Mouse (Mus musculus): ENCODE measurements around the gene Cadm4.
"Not testable (repeated sequence)": the region's sequence is repeated elsewhere in the genome, so short reads cannot be mapped to it uniquely, and the experiment has no call there.

The Cadm4 gene

DNA sequence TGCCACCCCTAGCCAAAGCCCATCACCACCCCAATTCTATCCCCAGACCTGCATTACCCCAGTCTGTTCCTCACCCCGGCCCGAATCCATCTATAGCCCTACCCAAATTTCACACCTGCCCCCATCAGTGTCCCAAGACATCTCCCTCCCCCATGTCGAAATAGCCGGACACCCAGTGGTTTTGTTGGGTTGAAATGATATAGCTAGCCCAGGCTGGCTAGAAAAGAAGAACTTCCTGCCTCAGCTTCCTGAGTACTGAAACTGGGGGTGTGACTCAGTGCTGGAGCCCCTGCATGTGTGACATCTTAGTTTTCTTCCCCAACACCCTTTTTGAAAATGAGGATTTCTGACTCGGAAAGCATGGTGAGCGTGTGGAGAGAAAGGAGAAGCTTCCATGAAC is 15.0 kb upstream of the Cadm4 start:
- DNase-seq (ENCODE audit: low spot score in 2 of 2): no peak

DNA sequence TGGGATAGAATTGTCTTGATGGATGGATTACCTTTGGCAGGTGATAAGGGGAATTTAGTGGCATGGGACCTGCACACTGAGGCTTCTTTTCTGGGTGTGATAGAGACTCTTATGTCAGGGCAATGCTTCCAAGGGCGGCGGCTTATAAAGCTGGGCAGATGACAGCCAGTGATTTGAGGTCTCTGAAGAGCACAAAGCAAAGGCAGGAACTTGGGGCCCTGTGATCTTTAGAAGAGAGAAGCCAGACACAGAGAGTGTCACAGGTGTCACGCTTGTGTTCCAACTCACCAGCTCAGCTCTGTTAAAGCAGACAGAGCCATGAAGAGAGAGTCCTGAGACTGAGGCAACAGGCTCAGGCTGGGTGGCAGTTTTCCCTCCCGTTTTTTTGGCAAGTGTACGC is 13.9 kb upstream of the Cadm4 start:
- DNase-seq (ENCODE audit: low spot score in 2 of 2): no peak

DNA sequence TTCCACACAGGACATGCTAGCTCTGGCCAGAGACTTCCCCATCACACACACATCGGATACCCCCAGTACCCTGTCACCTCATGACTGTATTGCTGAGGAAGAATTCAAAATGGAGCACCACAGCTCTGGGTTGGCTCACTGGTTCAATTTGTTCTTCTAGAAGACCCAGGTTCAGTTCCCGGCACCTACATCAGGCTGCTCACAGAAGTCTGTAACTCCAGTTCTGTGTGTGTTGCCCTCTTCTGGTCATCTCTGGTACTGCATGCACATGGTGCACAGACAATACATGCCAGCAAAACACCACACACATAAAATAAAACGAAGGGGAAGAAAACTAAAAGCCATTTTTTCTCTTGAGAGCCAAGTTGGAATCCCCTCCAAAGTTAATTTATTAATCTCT is 12.7 kb upstream of the Cadm4 start:
- DNase-seq (ENCODE audit: low spot score in 2 of 2): no peak

DNA sequence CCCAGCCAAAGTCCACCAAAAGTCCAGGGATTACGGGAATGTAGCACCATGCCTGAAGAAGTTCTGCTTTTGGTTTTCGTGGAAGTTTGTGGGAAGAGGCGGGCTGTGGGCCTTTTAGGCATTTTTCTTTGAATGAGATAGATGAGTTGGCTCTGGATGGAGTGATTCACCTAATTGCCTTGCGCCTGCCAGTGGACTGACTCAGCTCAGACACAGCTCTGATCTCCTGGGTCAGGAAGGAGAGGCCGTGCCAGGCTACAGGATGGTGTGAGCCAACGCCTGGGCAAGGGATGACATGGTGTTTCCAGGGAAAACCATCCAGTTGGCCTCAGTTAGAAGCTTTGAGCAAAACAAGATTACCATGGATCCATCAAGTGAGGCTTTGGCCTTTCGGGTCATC is 11.5 kb upstream of the Cadm4 start:
- DNase-seq (ENCODE audit: low spot score in 2 of 2): no peak

DNA sequence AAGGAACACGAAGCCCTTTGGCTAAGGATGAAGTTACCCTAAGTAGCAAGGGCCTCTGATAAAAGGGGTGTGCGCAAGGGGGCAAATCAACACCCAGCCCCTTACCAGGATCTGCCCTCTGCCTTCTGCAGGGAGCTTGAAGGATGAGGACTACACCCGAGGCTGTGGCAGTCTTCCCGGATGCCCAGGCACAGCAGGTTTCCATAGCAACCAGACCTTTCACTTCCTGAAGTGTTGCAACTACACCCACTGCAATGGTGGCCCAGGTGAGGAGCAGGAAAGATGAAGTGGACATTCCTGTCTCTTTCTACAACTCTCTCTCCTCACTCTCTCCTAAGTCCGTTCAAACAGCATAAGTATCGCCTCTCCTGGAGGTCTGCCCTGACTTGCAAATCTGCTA is 9.4 kb upstream of the Cadm4 start:
- DNase-seq (ENCODE audit: low spot score in 2 of 2): no peak

DNA sequence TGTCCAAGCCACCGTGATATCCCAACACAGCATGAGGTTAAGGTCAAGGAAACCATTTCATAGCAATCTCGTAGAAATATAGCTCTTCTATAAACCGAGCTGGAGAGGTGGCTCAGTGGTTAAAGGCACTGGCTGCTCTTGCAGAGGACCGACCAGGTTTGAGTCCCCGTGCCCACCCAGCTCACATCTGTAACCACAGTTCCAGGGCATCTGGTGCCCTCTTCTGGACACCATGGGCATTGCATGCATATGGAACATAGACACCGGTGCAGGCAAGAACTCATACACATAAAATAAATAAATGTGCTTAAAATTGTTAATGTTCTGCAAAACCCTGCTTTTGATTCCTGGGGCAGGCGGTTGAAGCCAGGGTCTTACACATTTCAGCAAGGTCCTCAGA is 8.9 kb upstream of the Cadm4 start:
- DNase-seq (ENCODE audit: low spot score in 2 of 2): no peak

DNA sequence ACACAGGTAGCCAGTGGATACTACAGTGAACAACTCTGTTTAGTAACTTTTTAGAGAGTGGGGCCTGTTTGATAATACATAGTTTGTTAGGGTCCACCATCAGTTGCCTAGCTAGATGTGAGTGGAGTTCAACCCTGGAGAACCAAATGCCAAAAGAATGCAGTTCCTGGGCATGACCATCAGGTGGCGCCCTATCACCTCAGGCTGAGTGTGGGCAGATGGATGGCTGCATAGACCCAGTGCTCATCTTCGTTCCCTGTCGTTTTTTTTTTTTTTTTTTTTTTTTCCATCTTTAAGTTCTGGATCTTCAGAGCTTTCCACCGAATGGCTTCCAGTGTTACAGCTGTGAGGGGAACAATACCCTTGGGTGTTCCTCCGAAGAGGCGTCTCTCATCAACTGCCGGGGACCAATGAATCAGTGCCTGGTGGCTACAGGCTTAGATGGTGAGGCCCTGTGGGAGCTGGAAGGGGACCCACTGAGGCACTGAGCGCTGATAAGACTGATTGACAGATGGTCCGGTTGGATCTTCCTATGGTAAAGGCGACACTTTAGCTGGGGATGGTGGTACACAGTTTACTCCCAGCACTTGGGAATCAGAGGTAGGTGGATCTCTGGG is 7.8 kb upstream of the Cadm4 start:
- peak in 1 of 2 experiments; percentile 78 for DNase-seq (ENCODE audit: low spot score in 2 of 2)

DNA sequence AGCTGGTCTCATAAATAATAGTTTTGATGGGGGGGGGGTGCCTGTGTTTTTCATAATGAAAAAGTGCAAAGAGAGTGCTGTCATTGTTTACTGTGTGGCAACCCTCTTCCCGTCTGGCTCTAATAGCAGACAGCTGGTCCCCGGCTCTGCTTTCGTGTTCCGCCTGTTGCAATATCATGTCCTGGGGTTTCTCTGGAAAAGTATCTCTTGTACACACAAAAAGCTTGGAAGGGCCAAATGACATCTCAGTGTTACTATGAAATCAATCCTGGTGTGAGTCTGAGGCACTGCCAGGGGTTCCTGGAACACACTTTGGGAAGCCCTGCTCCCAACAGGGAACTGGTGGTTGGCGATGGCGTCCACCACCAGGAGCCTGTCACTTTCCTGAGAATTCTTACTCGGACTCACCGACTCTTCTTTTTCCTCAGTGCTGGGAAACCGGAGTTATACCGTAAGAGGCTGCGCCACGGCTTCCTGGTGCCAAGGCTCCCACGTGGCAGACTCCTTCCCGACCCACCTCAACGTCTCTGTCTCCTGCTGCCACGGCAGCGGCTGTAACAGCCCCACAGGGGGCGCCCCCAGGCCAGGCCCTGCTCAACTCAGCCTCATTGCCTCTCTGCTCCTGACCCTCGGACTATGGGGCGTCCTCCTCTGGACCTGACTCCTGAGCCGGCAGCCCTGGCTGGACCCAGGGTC is 6.9 kb upstream of the Cadm4 start:
- DNase-seq (ENCODE audit: low spot score in 2 of 2): no peak

DNA sequence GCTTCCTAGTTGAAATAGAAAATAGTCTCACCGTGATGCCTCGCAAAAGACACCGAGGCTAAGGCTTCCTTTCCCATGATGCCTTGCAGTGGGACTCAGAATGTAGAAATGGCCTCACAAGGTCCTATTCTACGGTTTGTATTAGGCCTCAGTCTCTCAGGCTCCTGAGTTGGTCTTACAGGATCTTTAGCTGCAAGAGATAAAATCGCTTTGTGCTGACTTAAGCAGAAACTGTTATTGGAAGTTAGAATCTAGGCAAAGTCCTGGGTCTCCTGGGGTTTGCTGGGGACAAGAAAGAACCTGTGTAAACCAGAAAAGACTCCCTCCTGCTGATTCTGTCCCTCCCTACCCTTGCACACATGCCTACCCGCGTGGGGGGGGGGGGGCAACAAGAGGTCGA is 5.5 kb upstream of the Cadm4 start:
- no peak for DNase-seq (ENCODE audit: low spot score in 2 of 2)

DNA sequence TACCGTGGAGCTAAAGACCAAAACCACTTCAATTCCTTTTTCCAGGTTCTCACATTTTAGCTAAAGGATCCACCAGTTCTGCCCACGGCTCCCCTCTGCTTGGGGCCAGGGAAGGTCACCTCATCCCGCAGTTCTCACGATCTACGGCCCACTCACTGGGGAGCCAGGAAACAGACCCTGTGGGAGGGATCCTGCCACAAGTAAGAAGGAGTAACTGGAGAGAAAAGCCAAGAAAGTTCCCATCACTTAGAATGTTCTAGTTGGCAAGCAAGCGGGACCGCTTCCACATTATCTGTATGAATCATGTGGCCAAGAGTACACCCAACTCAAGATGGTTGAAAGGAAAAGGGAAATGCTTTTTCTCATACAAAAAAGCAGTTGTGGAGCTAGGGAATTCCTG is 5.0 kb upstream of the Cadm4 start:
- DNase-seq (ENCODE audit: low spot score in 2 of 2): no peak

DNA sequence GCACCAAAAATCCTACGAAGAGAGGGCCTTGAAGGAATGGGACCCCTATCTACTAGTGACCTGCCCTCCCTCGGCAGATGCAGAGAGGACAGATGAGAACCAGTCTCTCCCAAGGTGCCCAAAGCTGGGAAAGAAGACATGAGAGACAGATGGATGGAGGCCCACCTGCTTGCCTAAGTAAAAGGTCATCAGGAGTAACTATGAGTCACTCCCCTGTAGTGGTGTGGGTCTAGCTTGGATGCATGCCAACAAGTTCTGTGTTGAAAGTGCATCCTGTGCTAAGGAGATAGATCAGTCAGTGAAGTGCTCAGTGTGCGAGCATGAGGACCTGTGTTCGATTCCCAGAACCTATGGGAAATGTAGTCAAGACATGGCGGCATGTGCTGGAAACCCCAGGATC is 2.9 kb upstream of the Cadm4 start:
- no peak for DNase-seq (ENCODE audit: low spot score in 2 of 2)

DNA sequence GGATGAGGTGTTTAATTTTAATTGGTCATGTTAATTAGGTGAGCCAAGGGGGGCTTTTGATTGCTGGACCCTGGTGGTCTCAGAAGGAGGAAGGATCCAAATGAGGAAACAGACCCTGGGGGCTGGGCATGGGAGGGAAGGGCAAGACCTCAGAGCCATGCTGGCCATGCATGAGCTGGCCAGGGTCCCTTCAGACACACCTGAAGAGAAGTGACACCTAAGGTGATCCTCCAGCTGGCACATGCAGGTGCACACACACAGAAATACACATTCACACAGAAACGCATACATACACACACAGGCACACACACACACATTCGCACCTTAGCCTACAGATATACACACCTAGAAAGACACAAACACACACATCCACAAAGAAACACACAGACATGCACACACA is 2.1 kb upstream of the Cadm4 start:
- no peak for DNase-seq (ENCODE audit: low spot score in 2 of 2)

DNA sequence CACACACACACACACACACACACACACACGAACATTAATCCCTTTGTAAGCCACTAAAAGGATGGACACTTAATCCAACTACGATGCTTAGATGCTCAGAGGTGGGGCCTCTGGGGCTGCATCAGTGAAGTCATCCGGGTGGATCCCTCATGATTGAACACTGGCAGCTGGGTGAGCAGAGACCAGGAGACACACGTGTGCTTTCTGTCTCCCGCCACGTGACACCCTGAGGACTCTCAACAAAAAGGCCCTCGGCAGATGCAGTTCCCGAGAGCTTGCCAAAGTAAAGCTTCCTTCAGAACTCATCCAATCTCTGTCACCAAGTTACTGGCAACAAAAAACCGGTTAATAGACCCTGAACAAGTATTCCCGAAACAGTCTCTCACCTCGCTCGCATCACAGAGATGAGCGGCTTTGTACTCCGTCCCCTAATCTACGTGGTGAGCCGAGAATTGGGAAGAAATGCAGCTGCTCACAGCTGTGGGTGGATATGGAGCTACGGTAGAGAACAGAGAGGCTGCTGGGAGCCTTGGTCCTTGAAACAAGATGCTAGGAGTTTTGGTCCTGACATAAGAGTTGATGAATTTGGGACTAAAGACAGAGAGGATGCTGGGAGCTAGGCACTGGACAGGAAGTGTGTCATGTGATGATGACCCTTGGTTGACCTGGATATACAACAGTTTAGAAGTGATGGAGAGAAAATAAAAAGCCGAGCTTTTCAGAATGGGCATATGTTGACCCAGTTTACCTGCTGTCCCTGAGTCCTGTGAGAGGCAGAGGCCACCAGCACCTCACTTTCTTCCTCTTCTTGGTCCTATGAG is 1.5 kb upstream of the Cadm4 start:
- DNase-seq (ENCODE audit: low spot score in 2 of 2): peak in 1 of 2 experiments; percentile 63

DNA sequence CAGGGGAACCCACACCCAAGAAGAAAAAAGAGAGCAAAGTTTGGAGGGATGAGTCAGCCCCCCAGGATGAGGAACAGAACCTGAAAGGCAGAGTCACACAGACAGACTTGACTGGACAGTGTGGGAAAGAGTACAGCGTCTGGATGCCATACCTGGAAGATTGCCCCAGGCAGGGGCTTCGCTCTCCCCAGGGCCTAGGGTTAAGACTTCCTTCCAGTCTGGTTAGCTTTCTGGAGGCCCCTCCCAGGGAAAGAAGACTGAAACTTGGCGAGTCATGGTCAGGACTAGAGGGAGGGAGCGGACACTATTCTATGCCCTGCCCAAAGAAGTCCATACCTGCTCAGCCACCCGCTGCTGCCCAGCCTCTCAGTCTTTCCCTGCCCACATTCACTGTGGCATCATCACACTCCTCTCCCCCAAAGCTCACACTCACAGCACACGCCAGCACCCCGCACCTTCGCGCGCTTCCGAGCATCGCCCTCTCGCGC is 793 bp upstream of the Cadm4 start:
- DNase-seq (ENCODE audit: low spot score in 2 of 2): no peak

DNA sequence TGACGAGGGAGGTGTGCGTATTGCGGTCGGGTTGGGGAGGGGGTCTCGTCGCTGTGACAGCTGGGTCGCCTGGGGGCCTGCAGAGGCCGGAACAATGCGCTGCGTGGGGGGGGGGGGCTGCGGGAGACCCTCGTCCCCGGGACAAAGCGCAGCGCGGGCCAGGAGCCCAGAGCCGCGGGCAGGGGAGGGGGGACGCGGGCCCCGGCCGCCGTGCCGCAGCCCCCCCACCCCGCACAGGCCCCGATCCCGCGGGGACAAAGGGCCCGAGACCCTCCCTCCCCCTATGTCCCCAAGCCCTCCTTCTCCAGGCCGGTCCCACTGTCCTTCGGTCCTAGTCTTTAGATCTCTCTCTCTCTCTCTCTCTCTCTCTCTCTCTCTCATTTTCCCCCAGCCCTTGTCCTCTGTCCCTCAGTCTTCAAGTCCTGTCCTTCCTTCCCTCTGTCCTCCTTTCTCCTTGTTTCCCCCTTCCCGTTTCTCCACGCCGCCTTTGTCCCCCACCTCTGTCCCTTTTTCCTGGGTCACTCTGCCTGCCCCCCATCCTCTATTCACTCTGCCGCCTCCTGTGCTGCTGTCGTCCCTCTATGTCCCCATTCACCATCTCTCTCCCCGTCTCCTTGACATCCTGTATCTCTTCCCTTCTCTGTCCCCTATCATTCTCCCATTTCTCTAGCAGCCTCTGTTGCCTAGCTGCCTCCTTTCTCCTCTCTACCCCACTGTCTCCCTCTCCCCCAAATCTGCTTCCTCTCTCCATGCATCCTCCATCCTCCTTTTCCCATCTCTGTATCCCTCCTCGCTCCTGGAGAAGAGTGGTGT is 591 bp downstream of the Cadm4 start:
- no peak for DNase-seq (ENCODE audit: low spot score in 2 of 2)

DNA sequence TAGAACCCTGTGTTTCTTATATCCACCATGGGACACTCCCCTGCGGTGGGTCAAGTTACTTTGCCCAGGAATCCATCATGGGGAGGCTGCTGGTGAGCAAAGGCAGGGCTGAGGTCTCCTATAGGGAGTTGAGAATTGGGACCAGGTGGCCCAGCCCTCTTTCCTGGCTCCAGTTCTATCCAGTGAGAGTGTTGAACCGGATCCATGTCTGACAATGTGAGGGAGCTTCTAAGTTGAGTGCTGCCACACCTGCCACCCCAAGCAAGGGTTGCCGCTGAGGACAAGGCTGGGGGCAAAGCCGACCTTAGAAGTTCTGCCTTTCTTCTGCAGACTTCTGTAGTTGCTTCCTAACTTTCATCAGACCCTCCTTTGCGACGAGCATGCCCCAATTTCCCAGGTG is 1.5 kb downstream of the Cadm4 start:
- not testable (repeated sequence) for DNase-seq (ENCODE audit: low spot score in 2 of 2)

DNA sequence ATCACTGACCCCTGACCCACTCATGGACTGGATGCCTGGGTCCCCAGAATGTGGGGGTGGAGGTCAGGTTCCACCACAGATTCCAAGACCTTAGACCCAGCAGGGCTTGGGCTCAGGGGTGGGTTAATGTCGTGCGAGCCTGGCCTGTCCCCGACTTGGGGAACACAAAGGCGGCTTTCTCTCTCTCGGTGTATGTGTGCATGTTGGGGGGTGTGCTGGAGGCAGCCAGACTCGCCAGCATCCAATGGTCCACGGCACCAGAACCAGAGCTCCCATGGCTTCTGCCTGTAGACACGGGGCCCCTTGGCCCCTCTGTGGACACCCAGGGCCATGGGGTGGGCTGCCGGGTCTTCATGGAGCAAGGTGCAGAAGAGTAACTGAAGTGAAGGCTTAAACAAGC is 3.7 kb downstream of the Cadm4 start:
- no peak for DNase-seq (ENCODE audit: low spot score in 2 of 2)

DNA sequence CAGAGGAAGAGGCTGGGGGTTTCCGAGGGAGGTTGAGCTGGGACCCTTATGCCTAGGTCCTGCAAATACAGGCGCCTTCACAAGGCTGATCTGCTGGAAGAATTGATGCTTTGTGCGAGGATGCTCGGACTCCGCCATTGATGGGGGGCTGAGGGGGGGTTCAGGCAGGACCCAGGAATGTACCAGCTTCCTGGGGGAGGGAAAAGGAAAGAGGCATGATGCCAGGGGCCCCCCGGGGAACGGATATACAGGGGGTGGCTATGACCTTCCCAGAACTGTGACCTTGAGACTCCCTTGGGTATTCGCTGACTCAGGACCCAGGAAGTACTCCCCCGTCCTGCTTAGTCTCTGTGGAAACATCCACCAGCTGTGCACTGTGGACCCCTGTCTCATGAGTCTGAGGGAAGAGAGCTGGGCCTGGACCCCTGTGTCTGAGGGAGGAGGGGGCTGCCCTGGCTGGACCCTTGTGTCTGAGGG is 4.9 kb downstream of the Cadm4 start:
- no peak for DNase-seq (ENCODE audit: low spot score in 2 of 2)

DNA sequence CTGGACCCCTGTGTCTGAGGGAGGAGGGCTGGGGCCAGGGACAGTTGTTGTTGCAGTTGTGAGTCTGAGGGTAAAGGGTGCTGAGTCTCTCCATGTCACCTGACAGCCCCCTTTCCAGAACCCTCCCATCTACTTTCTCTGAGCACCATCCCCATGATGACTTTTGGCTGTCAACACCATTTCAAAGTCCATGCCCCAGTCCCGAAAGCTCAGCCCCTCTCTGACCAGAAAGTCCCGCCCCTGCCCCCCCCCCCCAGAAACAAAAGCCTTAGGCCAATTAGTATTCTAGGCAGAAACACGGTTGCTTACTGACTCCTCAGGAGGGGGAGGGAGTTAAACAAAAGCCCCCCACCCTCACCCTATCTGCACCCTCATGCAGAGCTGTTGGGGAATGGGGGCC is 5.6 kb downstream of the Cadm4 start:
- no peak for DNase-seq (ENCODE audit: low spot score in 2 of 2)

DNA sequence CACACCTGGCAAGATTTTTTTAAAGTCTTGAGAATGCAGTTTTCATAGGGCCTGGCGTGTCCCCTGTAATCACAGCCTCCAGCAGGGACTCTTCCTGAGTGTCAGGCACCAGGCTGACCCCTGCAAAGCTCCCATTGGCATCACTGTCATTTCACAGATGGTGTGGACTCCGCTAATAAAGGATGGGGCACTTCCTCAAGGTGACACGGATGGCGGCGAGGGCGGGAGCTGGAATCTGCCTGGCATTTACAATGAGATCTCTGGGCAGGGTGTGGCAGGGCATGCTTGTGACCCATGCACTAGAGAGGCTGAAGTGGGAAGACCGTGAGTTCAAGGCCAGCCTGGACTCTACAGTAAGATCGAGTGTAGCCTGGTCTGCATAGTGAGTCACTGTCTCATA is 6.5 kb downstream of the Cadm4 start:
- DNase-seq (ENCODE audit: low spot score in 2 of 2): no peak

DNA sequence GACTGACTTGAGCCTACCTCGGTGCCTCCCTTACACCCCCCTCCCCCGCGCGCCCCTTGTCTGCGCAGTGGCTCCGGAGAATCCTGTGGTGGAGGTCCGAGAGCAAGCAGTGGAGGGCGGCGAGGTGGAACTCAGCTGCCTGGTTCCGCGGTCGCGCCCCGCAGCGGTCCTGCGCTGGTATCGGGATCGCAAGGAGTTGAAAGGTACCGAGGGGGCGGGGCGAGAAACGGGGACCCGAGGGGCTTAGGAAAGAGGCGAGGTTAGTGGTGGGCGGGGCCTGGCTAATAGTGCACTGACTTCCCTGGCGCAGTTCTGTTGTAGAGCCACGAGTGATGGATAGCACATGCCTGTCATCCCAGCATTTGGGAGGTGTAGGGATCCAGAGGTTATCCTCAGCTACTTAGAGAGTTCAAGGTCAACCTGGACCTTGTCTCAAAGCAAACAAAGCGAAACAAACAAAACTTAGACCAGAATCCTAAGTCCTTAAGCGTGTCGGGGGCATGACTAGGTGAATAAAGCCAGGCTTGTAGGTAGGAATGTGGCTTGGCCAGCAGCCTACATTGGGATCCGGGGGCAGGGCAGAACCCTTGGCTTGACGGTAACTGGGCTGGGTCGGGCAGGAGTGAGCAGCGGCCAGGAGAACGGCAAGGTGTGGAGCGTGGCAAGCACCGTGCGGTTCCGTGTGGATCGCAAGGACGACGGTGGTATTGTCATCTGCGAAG is 18.2 kb downstream of the Cadm4 start:
- no peak for DNase-seq (ENCODE audit: low spot score in 2 of 2)
